Mouse (Mus musculus): ENCODE data around the gene Plekhj1.

Gene Plekhj1

DNA sequence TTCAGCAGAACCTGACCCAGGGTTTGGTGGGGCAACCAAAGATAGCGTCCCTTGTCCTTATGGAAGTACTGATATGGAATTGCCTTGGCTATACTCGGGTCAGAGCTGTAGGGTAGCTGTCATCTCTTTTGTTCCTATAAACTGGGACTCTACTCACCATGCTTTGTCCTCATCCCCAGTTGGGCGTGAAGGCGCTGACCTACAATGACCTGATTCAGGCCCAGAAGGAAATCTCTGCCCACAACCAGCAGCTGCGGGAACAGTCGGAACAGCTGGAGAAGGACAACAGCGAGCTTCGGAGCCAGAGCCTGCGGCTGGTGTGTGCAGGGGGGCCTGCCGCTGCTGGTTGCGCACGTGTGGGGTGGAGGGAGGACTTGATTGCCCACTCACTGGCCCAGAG lies 13.6 kb downstream of the Plekhj1 start:
- POLR2A ChIA-PET: interaction anchor here in 2 of 4 experiments (0.6 to 3.2 kb wide), 20 partner anchors 8 to 494 kb away, joined by 3 to 14 read pairs (median 4); partner anchors contain the start of genes Ap3d1 (in 1 of the 2) and Gadd45b (in 1 of the 2)

DNA sequence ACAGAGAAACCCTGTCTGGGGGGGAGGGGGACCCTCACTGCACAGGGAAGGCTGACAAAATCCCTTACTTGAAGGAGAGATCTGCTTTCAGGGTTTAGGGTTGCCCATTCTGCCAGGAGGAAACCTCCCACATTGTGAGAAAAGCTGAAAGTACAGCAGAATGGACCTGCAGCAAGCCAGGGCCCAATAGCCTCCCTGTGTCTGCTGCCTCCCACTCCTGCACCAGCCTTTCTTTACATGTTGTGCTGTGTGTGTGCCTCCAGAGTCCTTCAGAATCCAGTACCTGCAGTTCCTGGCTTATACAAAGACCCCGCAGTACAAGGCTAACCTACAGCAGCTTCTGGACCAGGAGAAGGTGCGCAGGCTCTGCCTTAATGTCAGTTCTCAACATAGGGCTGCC lies 14.1 kb downstream of the Plekhj1 start:
- ChIA-PET CTCF (interaction anchor here in 3 of 4 experiments (1.3 to 2.6 kb wide), 6 partner anchors 10 to 97 kb away, joined by 4 to 17 read pairs (median 5); no protein-coding TSS in a partner anchor), POLR2A (interaction anchor here in 2 of 4 experiments (0.6 to 3.2 kb wide), 15 partner anchors 9 to 495 kb away, joined by 3 to 14 read pairs (median 4); partner anchors contain the start of genes Ap3d1 (in 1 of the 2), Gadd45b (in 1 of the 2) and Sf3a2 (in 1 of the 2))

More for the DNA sequence above, 13.6 kb downstream of the Plekhj1 start:
- CTCF ChIA-PET: interaction anchor here in 3 of 4 experiments (1.3 to 2.6 kb wide), 6 partner anchors 10 to 96 kb away, joined by 4 to 17 read pairs (median 5); no protein-coding TSS in a partner anchor

DNA sequence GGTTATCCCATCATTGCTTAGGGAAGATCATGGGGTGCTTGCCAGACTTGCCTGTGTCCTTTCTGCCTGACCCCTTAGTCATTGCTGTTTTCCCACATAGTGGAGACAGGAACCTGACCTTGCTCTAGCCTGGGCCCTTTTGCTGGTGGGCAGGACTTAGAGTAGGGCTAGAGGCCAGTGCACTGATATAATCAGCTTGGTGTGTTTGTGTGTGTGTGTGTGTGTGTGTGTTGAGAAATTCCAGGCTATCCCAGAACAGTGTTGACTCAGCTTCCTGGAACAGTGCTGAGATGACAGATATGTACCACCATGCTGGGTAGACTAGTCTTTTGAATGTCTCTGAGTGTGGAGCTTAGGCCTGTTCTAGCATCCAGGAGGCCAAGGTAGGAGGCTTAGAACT lies 18.9 kb downstream of the Plekhj1 start:
- POLR2A ChIA-PET: interaction anchor here in 2 of 4 experiments (1.2 to 1.8 kb wide), 3 partner anchors 12 to 101 kb away, joined by 3 to 6 read pairs (median 3); partner anchors contain the start of gene Mknk2 (in 1 of the 2)
- CTCF ChIA-PET: interaction anchor here in 2 of 4 experiments (1.4 to 2.0 kb wide), 2 partner anchors 32 kb away, joined by 4 to 5 read pairs; no protein-coding TSS in a partner anchor

DNA sequence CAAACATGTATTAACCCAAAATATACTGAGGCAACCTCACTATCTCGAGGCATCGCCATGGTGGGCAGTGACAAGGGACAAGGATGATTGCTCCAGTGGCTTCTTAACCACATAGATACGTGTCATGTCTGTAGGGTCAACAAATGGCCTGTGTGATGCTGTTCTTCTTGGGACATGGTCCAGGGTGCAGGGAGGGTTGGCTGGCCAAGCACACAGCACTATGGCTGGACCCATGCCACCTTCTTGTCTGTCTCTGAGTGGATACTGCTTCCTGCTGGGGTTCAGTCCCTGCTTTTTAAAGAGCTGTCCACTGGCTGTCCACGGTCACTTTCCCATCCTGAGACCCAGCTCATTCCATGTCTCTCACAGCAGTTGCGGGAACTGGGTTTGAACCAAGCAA lies 21.3 kb downstream of the Plekhj1 start:
- ChIA-PET POLR2A (interaction anchor here in 3 of 4 experiments (0.7 to 2.6 kb wide), 7 partner anchors 11 to 52 kb away, joined by 3 to 8 read pairs (median 4); partner anchors contain the start of genes Plekhj1 (in 1 of the 3) and Sf3a2 (in 1 of the 3)), CTCF (interaction anchor here in 1 of 4 experiments (0.6 to 2.0 kb wide), 5 partner anchors 11 to 104 kb away, joined by 3 to 9 read pairs (median 4); no protein-coding TSS in a partner anchor)

DNA sequence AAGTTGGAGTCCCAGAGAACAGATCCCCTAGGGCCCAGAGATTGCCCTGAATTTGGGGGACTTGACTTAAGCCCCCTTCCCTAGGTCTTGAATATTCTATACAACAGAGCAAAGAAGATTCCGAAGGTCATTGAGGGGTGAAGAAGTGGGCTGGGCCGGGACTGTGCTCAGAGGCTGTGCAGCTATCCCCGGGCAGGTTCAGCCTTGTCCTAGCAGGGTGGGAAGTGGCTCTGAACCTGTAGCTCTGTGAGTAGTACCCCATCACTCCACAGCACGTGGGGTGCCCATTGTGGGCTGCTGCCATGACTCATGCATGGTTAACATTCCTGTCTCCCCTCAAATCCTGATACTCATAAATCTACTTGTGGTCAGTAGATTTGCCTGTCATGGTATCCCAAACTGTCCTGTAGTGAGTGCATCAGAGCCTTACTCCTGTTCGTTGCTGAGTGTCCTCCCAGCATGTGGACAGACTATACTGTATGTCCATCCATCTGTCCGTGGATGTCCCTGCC lies 22.0 kb downstream of the Plekhj1 start:
- ChIA-PET CTCF (interaction anchor here in 3 of 4 experiments (0.5 to 1.4 kb wide), 8 partner anchors 9 to 104 kb away, joined by 3 to 7 read pairs (median 3); no protein-coding TSS in a partner anchor), POLR2A (interaction anchor here in 2 of 4 experiments (0.8 to 3.3 kb wide), 9 partner anchors 9 to 37 kb away, joined by 3 to 11 read pairs (median 5); no protein-coding TSS in a partner anchor)

DNA sequence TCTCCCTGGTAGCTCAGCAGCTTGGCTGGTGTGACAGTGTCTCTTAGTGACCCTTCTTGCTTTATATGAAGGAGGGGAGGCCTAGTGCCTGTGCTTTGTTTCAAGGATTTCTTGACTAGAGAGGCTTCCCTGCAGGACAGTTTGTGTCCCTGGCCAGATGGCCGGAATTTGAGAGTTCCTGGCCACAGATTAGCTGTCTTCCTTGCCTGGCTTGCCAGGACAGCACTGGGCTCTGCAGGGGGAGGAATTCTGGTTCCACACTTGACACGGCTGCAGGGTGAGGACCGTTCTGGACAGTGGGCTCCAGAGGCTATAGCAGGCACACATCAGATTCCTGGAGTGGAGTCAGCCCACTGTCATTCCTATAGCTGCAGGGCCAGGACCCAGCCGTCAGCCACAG lies 22.7 kb downstream of the Plekhj1 start:
- ChIA-PET POLR2A (interaction anchor here in 2 of 4 experiments (0.8 to 3.3 kb wide), 12 partner anchors 10 to 39 kb away, joined by 3 to 11 read pairs (median 4); no protein-coding TSS in a partner anchor), CTCF (interaction anchor here (0.5 to 2.4 kb wide), 14 partner anchors 8 to 105 kb away, joined by 3 to 18 read pairs (median 4); partner anchors contain the start of gene Amh (in 1 of the 4))

DNA sequence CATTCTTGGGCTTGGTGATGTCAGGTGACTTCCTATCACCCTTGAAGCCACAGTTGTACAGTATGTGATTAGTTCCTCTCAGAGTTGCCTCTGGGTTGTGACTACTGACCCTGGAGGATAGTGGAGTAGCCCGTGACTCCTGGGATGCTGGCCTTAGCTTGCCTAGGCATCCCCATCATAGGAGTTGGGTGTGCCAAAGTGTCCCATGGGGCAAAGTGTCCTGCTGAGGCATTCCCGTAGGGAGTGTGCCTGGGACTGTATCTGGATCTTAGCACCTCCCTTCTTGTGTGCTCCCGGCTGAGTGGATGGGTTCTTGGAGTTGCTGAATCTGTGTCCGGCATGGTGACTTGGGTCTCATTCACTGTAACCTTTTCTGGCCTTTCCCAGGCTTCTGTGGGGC lies 23.4 kb downstream of the Plekhj1 start:
- CTCF ChIA-PET: interaction anchor here (0.5 to 2.4 kb wide), 43 partner anchors 8 to 329 kb away, joined by 3 to 18 read pairs (median 4); partner anchors contain the start of genes Amh (in 1 of the 4) and Sgta (in 1 of the 4)
- POLR2A ChIA-PET: interaction anchor here in 3 of 4 experiments (0.5 to 3.3 kb wide), 22 partner anchors 9 to 155 kb away, joined by 3 to 11 read pairs (median 4); partner anchors contain the start of gene Gadd45b (in 1 of the 3)

DNA sequence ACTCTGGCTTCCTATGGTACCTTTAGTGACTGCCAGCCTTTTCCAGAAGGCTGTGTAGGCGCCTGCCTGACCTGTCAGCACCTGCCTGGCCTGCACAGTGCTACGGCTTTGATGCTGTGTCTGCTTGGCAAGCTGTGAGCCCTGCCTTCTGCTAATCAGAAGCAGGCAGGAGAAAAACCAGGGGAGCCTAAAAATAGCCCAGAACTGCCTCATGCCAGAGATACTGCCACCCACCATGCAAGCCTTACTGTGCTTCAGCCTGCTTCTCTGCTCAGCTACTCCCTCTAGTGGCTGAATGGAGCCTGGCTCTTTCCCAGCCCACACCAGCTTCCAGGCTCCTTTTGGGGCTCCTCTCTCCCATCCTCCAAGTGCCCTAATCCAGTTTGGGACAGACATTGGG lies 23.9 kb downstream of the Plekhj1 start:
- POLR2A ChIA-PET: interaction anchor here in 3 of 4 experiments (0.5 to 3.3 kb wide), 20 partner anchors 9 to 155 kb away, joined by 3 to 11 read pairs (median 4); partner anchors contain the start of gene Gadd45b (in 1 of the 3)
- CTCF ChIA-PET: interaction anchor here (0.5 to 2.4 kb wide), 51 partner anchors 8 to 308 kb away, joined by 3 to 18 read pairs (median 4); partner anchors contain the start of genes Amh (in 1 of the 4), Ap3d1 (in 1 of the 4) and Sgta (in 1 of the 4)

DNA sequence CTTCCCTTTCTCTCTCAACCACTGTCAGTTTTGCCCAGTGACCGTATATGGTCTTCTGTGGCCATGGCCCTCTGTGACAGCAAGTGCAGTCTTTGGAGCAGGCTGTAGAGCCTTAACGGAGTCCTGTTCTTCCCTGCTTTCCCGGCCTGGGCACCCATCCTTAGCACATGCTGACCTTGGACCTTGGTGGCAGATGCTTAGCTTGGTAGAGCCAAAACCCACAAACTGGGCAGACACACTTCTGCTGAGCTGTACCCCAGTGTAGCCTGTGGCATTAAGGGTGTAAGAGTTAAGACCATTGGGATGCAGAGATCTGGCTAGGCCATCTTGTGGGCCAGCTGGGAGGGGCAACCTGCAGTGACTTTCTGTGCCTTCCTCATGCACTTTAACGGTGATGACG lies 24.6 kb downstream of the Plekhj1 start:
- ChIA-PET POLR2A (interaction anchor here in 3 of 4 experiments (0.6 to 3.3 kb wide), 17 partner anchors 10 to 156 kb away, joined by 3 to 11 read pairs (median 4); no protein-coding TSS in a partner anchor), CTCF (interaction anchor here (0.6 to 2.4 kb wide), 36 partner anchors 8 to 309 kb away, joined by 3 to 18 read pairs (median 4); partner anchors contain the start of genes Amh (in 1 of the 4), Ap3d1 (in 1 of the 4) and Sgta (in 1 of the 4))

DNA sequence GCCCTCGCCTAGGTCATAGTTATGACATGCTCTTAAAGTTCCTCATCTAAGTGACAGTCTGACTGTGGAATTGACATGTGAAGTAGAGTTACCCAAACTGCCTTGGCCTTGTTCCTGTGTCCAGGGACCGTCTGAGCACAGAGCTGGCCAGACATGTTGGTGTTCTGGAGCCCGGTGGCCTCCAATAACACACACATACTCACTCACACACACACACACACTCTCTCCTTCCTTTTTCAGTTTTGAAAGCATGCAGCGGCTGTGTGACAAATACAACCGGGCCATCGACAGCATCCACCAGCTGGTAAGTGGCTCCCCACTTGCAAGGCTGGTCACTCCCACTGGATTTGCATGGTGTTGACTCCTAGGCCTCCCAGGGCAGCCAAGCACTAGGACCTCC lies 30.1 kb downstream of the Plekhj1 start:
- ChIA-PET CTCF (interaction anchor here in 1 of 4 experiments (1.1 kb wide), 1 partner anchor 11 kb away, joined by 4 read pairs; no protein-coding TSS in a partner anchor), POLR2A (interaction anchor here in 2 of 4 experiments (0.8 to 4.7 kb wide), 2 partner anchors 92 to 161 kb away, joined by 3 to 24 read pairs; partner anchors contain the start of gene Gadd45b (in 1 of the 2))

DNA sequence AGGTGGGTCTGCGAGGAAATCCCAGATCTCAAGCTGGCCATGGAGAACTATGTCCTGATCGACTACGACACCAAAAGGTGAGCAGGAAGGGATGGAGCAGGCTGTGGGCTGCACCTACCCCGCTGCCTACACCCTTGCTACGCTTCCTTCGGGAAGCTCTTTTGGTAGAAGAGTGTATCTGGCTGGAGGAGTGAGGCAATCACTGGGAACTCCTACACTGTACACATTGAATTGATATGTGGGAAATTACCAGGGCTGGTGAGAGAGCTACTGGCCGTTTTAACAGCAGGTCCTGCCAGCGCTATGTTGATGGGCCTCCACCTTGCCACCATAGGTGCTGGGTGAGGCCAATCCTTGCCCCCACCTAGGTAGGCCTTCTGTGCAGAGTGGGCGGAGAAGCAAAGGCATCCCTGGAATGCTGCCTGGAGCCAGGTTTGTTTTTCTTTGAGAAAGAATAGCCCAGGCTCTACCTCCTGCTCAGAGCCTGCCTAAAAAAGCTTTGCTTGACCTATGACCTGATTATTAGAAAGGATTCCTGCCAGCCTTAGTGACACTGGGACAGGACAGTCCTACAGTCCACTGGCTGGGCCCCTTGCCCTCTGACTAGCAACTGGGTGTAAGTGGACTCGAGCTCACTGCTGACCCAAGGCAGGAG lies 32.1 kb downstream of the Plekhj1 start:
- CTCF ChIA-PET: interaction anchor here (0.5 to 3.6 kb wide), 15 partner anchors 8 to 224 kb away, joined by 3 to 18 read pairs (median 6); no protein-coding TSS in a partner anchor
- POLR2A ChIA-PET: interaction anchor here (0.6 to 4.7 kb wide), 27 partner anchors 9 to 385 kb away, joined by 3 to 24 read pairs (median 4); partner anchors contain the start of genes Dot1l (in 1 of the 4) and Gadd45b (in 1 of the 4)

DNA sequence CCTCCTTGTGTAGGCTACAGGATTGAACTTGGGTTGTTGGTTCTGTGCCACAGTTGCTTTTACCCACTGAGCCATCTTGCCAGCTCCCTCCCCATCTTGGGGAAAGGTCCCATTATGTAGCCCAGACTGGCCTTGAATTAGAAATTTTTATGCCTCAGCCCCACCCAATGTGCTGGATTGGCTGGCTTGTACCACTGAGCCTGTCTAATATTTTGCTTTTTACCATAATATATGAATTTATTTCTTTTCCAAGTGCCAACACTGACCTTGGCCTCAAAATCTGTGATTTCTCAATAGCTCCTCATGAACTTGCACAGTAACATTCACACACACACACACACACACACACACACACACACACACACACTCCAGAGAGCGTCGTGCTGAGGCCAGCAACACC lies 32.7 kb downstream of the Plekhj1 start:
- ChIA-PET POLR2A (interaction anchor here (0.6 to 4.7 kb wide), 25 partner anchors 8 to 250 kb away, joined by 3 to 24 read pairs (median 4); partner anchors contain the start of genes Dot1l (in 1 of the 4) and Gadd45b (in 1 of the 4)), CTCF (interaction anchor here (0.6 to 3.6 kb wide), 13 partner anchors 8 to 319 kb away, joined by 3 to 18 read pairs (median 5); no protein-coding TSS in a partner anchor)

DNA sequence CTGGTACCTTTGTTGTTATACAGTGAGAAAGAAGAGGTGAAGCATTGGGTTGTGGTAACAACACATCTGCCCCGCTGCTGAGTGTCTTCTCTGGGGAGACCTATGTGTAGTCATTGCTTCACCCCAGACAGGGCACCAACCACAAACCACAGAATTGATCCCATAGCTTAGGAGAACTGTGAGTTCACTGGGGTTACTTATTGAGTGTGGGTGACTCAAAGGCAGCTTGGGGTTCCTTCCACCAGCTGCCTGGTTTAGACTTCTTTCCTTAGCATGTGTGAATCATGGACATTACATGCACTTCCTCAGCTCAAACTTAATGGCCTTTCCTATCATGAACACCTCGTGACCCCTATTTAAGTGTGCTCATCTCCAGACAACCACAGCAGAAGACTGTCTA lies 34.9 kb downstream of the Plekhj1 start:
- ChIA-PET CTCF (interaction anchor here in 3 of 4 experiments (0.9 to 3.6 kb wide), 9 partner anchors 11 to 118 kb away, joined by 3 to 13 read pairs (median 4); no protein-coding TSS in a partner anchor), POLR2A (interaction anchor here in 3 of 4 experiments (0.6 to 4.7 kb wide), 4 partner anchors 20 to 595 kb away, joined by 4 to 24 read pairs (median 4); partner anchors contain the start of gene Ap3d1 (in 1 of the 3))

DNA sequence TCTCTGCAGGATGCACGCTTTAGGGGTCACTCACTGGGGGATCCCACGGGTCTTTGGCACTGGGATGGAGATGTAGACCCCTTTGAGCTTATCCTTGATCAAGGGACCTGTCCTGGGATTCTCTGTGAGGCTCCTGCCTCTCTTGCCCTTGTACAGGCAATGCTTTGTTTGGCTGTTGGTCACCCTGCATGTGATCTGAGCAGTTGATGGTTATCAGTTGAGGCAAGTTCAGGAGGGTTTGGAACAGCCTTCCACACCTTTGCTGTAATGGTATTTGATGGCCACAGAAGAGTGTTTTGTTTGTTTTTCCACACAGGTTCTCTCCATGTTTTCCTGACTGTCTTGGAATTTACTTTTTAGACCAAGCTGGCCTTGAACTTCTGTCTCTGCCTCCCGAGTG lies 36.6 kb downstream of the Plekhj1 start:
- CTCF ChIA-PET: interaction anchor here in 2 of 4 experiments (0.5 to 2.0 kb wide), 2 partner anchors 12 to 242 kb away, joined by 7 to 9 read pairs; no protein-coding TSS in a partner anchor

DNA sequence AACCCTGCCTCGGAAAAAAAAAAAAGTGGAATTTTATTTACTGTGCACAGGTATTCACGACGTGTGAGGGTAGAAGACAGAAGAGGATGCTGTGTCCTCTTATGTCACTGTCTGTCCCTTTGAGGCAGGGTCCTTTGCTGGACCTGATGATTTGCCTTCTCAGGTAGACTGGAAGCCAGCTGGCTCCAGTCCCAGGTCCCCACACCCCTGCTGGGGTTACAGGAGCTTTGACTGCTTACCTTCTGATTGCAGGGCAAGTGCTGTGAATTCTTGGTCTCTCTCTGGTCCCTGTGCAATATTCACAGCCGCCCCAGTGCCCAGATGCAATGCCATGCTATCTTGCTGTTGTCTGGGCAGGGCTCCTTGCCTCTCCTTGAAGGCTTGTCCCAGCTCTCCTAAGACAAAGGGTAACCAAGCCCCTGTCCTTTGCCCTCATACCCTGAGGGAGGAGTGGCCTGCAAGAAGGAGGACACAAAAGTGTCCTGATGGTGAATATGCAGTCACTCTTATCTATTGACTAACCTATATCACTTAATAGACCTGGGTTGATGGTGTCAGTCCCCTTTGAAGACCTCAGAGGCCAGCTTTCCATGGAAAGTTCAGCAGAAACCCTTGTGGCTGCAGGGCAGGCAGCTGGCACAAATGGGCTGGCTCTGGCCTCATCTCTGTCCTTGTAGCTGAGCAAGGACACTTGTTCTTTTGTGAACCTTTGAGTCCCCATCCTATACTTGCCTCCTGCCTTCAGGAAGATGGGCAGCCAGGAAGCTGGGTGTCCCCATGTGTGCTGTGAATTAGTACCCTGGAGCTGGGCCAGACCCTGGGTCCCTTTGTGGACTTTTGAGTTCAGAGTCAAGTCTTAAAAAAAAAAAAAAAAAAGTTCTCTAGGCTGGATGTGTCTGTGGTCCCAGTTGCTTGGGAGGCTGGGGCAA lies 37.6 kb downstream of the Plekhj1 start:
- POLR2A ChIA-PET: interaction anchor here in 3 of 4 experiments (0.6 to 2.5 kb wide), 16 partner anchors 9 to 593 kb away, joined by 3 to 9 read pairs (median 3); partner anchors contain the start of genes Ap3d1 (in 2 of the 3) and Mknk2 (in 1 of the 3)

More for the DNA sequence above, 36.6 kb downstream of the Plekhj1 start:
- POLR2A ChIA-PET: interaction anchor here in 2 of 4 experiments (0.6 to 2.5 kb wide), 7 partner anchors 10 to 86 kb away, joined by 3 to 9 read pairs (median 4); partner anchors contain the start of gene Ap3d1 (in 2 of the 2)

DNA sequence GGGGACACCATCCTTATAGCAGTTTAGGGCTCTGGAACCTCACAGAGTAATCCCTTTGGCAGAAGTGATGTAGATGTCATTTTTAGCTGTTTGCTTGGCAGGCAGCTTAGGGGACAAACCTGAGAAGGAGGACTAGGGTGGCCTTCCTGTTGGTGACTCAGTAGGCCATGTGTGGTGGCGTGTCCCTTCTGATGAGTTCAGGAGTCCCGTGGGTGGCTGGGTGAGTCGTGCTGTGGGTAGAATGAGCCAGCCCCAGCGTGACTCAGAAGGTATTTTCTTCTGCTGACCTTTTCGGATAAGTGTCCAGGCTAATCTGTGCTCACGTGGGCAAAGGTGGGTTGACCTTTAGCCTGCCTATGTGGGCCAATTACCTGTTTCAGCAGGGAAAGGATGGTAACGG lies 39.8 kb downstream of the Plekhj1 start:
- POLR2A ChIA-PET: interaction anchor here in 2 of 4 experiments (1.2 to 1.7 kb wide), 4 partner anchors 11 to 78 kb away, joined by 3 to 5 read pairs (median 4); partner anchors contain the start of gene Ap3d1 (in 1 of the 2)
- CTCF ChIA-PET: interaction anchor here in 3 of 4 experiments (1.2 to 2.0 kb wide), 7 partner anchors 8 to 236 kb away, joined by 3 to 9 read pairs (median 5); no protein-coding TSS in a partner anchor

More for the DNA sequence above, 37.6 kb downstream of the Plekhj1 start:
- CTCF ChIA-PET: interaction anchor here in 3 of 4 experiments (0.6 to 2.0 kb wide), 5 partner anchors 13 to 344 kb away, joined by 3 to 9 read pairs (median 4); no protein-coding TSS in a partner anchor
